Mouse (Mus musculus) heart, adult 2 months (tissue): Measurements from ENCODE around the gene Akap2. TPM values are rescaled to one million over a fixed set of nuclear protein-coding genes. Genes with fewer than 3 reads are reported as not detected.

ENCODE experiments used
- DNase-seq, 2 experiments: peaks; one replicate each; pipeline ENCODE4 v3.0.0; 2021
- H3K27ac ChIP-seq: fragments of 200-600 bp; 2 replicates; pipeline ENCODE4 v1.8.1; 2022
- H3K27me3 ChIP-seq: fragments of 200-500 bp; 2 replicates; pipeline ENCODE4 v1.6.1; 2012; ENCODE audit warnings: mild to moderate bottlenecking, low read length, inconsistent platforms, mixed read lengths; ENCODE audit not compliant: control insufficient read depth, insufficient read depth
- H3K36me3 ChIP-seq: fragments of 200-500 bp; 2 replicates; pipeline ENCODE4 v1.6.1; 2012; ENCODE audit warnings: low read length, inconsistent platforms; ENCODE audit not compliant: control insufficient read depth, insufficient read depth
- H3K4me1 ChIP-seq: fragments of 200-500 bp; 2 replicates; pipeline ENCODE4 v1.6.1; 2011; ENCODE audit warnings: low read length; ENCODE audit not compliant: control insufficient read depth, insufficient read depth
- H3K4me3 ChIP-seq: fragments of 200-600 bp; 2 replicates; pipeline ENCODE4 v1.8.1; 2022
- H3K79me2 ChIP-seq: fragments of 200-500 bp; replicated peaks from 2 replicates; pipeline ENCODE4 v1.6.1; 2012; ENCODE audit warnings: mild to moderate bottlenecking, inconsistent platforms, low read length, moderate library complexity, mixed read lengths; ENCODE audit not compliant: control insufficient read depth, insufficient read depth
- H3K9ac ChIP-seq: fragments of 200-500 bp; 2 replicates; pipeline ENCODE4 v1.6.1; 2012; ENCODE audit warnings: low read depth, mild to moderate bottlenecking, control low read depth, inconsistent platforms, low read length, mixed read lengths
- CTCF ChIP-seq: fragments of 200-600 bp; IDR thresholded peaks from 2 replicates; pipeline ENCODE4 v1.8.1; 2022; ENCODE audit warnings: antibody characterized with exemption, mild to moderate bottlenecking, moderate library complexity
- EP300 ChIP-seq: fragments of 200-500 bp; IDR thresholded peaks from 2 replicates; pipeline ENCODE4 v1.6.1; 2011; ENCODE audit warnings: low read depth, low read length, control low read depth; ENCODE audit not compliant: insufficient read depth
- POLR2A ChIP-seq: fragments of 200-500 bp; IDR thresholded peaks from 2 replicates; pipeline ENCODE4 v1.6.1; 2011; ENCODE audit warnings: mild to moderate bottlenecking, low read depth, low read length, control low read depth; ENCODE audit not compliant: insufficient read depth
- WGBS: fragments of 180-500 bp; shearing (Covaris S2); methylation state at CpG from one replicate; pipeline ENCODE4 v1.1.7; 2018; 5-methylcytosine and 5-hydroxymethylcytosine counted together
- intact Hi-C: fragments of 180-260 bp; cut with DNase I; formaldehyde crosslinking; loops from one replicate; pipeline ENCODE4 v1.15.1; 2025
- polyA plus RNA-seq: library from polyadenylated mRNA; depleted of rRNA; stranded (reverse); fragments of >200 nt; gene quantifications from 2 replicates; pipeline ENCODE4 v1.2.3, GENCODE M21; 2012
- total RNA-seq, 2 experiments: library from RNA; stranded (reverse); gene quantifications; 2 replicates each; pipeline ENCODE4 v1.2.3; 2021

Gene Akap2
- total and polyA plus RNA-seq, 3 experiments = 72.4 to 106 (median 86.4) TPM

DNA sequence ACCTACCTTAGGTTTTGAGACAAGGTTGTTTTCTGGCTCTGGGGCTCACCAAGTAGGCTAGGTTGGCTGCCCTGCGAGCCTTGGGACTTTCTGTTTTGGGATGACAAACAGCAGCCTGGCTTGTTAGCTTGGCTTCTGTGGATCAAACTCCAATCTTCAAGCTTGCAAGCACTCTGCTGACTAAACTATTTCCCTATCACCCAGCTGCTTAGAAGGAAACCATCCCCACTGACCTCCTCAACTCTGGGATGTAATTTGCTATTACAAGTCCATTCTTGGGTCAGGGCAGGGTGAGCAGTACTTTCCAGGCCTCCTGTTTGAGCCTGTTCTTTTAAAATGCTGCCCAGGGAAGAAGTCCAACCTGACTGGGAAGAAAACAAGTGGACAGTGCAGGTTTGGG lies 47.5 kb downstream of the Akap2 start:
- no peak for DNase-seq
- no peak for TF ChIP-seq POLR2A
- TF ChIP-seq CTCF = no peak
- no peak for TF ChIP-seq EP300
- Histone ChIP-seq H3K9ac (no peak overlapping the region), H3K36me3 (peaks cover 15% of the 10 kb centered on the region), H3K27me3 (no peaks in the 10 kb centered on the region), H3K79me2 (no peaks in the 10 kb centered on the region), H3K4me3 (no peak overlapping the region), H3K27ac (peak overlapping the region; percentile 53), H3K4me1 (peaks cover 24% of the 10 kb centered on the region)
- intact Hi-C loops = no loop called here
- WGBS = 56% methylated on average over 1 of the region's 1 CpGs

DNA sequence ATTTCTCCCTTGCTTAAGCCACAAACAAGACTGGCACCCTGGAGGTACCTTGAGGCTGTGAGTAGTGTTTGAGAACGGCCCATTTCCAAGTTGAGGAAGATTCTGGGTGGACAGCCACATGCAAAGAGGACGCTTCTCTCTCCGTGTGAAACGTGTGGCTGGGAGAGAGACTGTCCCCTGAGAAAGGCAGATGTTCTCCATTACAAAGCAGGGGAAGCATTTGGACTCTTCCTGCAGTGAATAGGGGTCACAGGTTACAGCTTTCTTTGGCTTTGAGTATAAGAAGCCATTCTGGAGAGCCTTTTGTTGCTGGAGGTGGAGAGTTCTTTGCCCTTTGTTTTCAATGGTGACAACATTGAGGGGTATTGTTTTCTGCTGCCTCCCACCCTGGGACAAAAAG lies 48.3 kb downstream of the Akap2 start:
- TF ChIP-seq POLR2A (no peak), CTCF (no peak), EP300 (0 out of 2 replicates have a peak, but pooled peaks have one; percentile 47)
- DNase-seq = no peak
- intact Hi-C loops = no loop called here
- H3K79me2 ChIP-seq = no peaks in the 10 kb centered on the region
- H3K36me3 ChIP-seq = peaks cover 15% of the 10 kb centered on the region
- H3K9ac ChIP-seq = no peak overlapping the region
- peak overlapping the region; percentile 53; the same call in 1 of the 2 replicates for H3K27ac ChIP-seq
- WGBS = 32% methylated on average over 4 of the region's 4 CpGs
- no peak overlapping the region for H3K4me3 ChIP-seq
- no peaks in the 10 kb centered on the region for H3K27me3 ChIP-seq
- H3K4me1 ChIP-seq = peaks cover 24% of the 10 kb centered on the region

DNA sequence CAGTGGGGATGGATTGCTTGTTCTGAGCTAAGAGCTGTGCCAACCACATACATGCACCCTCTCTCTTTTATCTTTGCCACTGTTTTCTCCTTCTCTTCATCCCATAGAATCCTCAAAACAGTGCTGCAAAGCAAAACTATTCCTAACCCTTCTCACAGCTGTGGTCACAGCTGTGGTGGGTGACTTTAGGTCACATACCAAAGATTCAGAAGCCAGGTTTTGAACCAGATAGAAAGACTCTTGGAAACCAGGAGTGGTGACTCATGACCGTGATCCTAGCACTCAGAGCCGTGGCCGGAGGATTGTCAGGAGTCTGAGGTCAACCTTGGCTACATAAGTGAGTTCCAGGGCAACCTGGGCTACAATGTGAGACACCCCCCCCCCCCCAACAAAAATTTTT lies 51.5 kb downstream of the Akap2 start:
- intact Hi-C loops = no loop called here
- no peak for DNase-seq
- WGBS = 43% methylated on average over 3 of the region's 3 CpGs
- no peak overlapping the region for H3K27ac ChIP-seq
- no peak for TF ChIP-seq POLR2A
- TF ChIP-seq CTCF = no peak
- no peak for TF ChIP-seq EP300
- no peak overlapping the region for H3K9ac ChIP-seq
- H3K27me3 ChIP-seq = no peaks in the 10 kb centered on the region
- no peak overlapping the region for H3K4me3 ChIP-seq
- H3K4me1 ChIP-seq = peaks cover 22% of the 10 kb centered on the region
- H3K36me3 ChIP-seq = peaks cover 14% of the 10 kb centered on the region
- H3K79me2 ChIP-seq = peaks cover 5% of the 10 kb centered on the region

DNA sequence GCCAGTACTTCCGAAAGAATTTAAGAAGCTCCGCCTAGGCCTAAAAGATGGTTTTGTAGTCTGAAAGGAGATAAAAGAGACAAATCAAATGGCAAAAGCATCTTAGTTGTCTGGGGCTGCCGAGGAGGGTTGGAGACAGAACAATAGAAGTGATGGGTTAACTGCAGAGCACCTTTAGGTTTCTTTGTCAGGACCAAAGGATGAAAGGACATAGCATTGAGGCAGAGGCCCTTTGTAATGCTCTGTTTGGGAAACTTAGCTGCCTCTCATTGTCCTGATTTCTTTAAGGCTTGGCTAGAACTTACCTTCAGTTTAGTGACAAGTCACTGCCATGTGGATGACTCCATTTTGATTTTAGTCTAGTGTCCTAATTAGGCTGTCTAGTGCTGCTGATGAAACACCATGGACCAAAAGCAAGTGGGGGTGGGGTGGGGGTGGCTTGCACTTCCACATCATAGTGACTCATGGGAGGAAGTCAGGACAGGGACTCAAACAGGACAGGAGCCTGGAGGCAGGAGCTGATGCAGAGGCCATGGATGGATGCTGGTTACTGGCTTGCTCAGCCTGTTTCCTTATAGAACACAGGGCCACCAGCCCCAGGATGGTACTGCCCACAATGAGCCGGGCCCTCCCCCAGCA lies 52.8 kb downstream of the Akap2 start:
- no peak for TF ChIP-seq EP300
- no peak for TF ChIP-seq CTCF
- TF ChIP-seq POLR2A = no peak
- no peaks in the 10 kb centered on the region for H3K27me3 ChIP-seq
- no peak for DNase-seq
- 86% methylated on average over 4 of the region's 4 CpGs for WGBS
- H3K79me2 ChIP-seq = peaks cover 5% of the 10 kb centered on the region
- H3K27ac ChIP-seq = no peak overlapping the region; the same call in 1 of the 2 replicates
- H3K36me3 ChIP-seq = peaks cover 2% of the 10 kb centered on the region
- H3K4me3 ChIP-seq = no peak overlapping the region
- peaks cover 14% of the 10 kb centered on the region for H3K4me1 ChIP-seq
- H3K9ac ChIP-seq = no peak overlapping the region
- intact Hi-C loops = no loop called here

DNA sequence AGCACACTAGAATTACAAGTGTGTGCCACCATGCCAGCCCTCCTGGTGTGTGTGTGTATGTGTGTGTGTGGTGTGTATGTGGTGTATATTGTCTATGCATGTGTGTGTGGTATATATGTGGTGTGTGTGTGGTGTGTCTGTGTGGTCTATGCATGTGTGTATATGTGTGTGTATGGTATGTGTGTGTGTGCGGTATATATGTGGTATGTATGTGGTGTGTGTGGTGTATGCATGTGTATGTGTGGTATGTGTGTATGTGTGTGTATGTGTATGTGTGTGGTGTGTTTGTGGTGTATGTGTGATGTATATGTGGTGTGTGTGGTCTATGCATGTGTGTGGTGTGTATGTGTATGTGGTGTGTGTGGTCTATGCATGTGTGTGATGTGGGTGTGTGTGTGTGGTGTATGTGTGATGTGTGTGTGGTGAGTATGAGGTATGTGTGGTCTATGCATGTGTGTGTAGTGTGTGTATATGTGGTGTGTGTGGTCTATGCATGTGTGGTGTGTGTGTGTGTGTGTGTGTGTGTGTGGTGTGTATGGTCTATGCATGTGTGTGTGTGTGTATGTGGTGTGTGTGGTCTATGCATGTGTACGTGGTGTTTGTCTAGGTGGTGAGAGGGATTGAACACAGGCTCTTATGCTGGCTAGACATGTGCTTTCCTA lies 54.2 kb downstream of the Akap2 start:
- H3K9ac ChIP-seq = no peak overlapping the region
- intact Hi-C loops = no loop called here
- H3K36me3 ChIP-seq = no peaks in the 10 kb centered on the region; the same call in 1 of the 2 replicates
- no peak overlapping the region for H3K4me3 ChIP-seq
- DNase-seq = no peak
- no peaks in the 10 kb centered on the region for H3K27me3 ChIP-seq
- WGBS = 90% methylated on average over 2 of the region's 2 CpGs
- peaks cover 7% of the 10 kb centered on the region for H3K4me1 ChIP-seq
- no peak for TF ChIP-seq EP300
- no peak for TF ChIP-seq POLR2A
- TF ChIP-seq CTCF = no peak
- H3K27ac ChIP-seq = no peak overlapping the region
- H3K79me2 ChIP-seq = peaks cover 5% of the 10 kb centered on the region

DNA sequence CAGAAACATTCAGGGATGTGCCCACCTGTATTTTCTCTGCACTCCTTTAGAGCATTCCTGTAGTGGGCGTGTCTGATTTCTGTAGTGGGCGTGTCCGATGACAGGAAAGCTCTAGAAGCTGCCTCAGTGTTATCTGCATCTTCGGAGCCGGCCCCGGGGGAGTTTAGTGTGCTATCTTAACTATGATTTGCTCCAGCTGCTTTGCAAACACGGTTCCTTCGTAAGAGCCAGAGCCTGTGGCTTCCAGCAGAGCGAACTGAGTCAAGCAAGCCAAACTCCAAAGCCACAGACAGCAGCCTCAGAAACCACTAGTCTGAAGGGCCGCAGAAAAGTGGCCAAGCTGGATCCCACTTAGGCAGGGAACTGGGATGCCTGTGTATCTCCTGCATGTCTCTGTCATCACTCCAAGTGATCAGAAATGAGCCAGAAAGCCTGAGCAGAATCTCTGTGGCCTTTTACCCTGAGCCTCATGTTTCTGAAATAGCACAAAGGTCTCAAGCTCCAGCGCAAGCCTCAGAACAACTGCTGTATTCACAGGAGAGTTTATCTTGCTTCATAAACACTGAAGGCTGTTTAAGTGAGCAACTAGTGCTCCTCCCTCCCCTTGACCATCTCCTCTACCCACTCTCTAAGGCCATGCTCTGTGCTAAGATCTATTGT lies 55.5 kb downstream of the Akap2 start:
- WGBS = 26% methylated on average over 11 of the region's 11 CpGs
- no peaks in the 10 kb centered on the region; the same call in 1 of the 2 replicates for H3K36me3 ChIP-seq
- TF ChIP-seq POLR2A (no peak), EP300 (0 out of 2 replicates have a peak, but pooled peaks have one; percentile 29)
- H3K4me3 ChIP-seq = no peak overlapping the region
- no peaks in the 10 kb centered on the region for H3K27me3 ChIP-seq
- H3K4me1 ChIP-seq = peaks cover 5% of the 10 kb centered on the region
- peaks cover 5% of the 10 kb centered on the region for H3K79me2 ChIP-seq
- intact Hi-C loops = no loop called here
- peak; percentile 65 to 78 for DNase-seq
- no peak overlapping the region for H3K9ac ChIP-seq
- H3K27ac ChIP-seq = peak overlapping the region; percentile 12
